Mouse (Mus musculus) erythroid progenitor cell, adult 5-6 weeks (primary cell): ENCODE data around the gene Olfr789. TPM values are rescaled to one million over a fixed set of nuclear protein-coding genes. Genes with fewer than 3 reads are reported as not detected.

Experiments used
- ATAC-seq: replicated peaks from 2 replicates; pipeline ENCODE4 v1.8.0; 2016; ENCODE audit warnings: moderate number of reproducible peaks, mild to moderate bottlenecking, moderate TSS enrichment, inconsistent platforms; ENCODE audit not compliant: poor library complexity, low FRiP score, severe bottlenecking
- total RNA-seq, 2 experiments: library from RNA; stranded (forward) in 1 of 2; stranded (reverse) in 1 of 2; fragments of 150-400 nt in 1 of 2; fragments of 186-747, 209-891 nt in 1 of 2; gene quantifications; 2 replicates each; pipeline versions ENCODE4 v1.2.3 to v1.2.4; 2015 to 2017; ENCODE audit warnings: low replicate concordance in 2 of 2

Olfr789 gene
- total RNA-seq (2015; ENCODE audit: low replicate concordance) (not detected in 2 replicates), total RNA-seq (2017; ENCODE audit: low replicate concordance) (not detected in 2 replicates)

DNA sequence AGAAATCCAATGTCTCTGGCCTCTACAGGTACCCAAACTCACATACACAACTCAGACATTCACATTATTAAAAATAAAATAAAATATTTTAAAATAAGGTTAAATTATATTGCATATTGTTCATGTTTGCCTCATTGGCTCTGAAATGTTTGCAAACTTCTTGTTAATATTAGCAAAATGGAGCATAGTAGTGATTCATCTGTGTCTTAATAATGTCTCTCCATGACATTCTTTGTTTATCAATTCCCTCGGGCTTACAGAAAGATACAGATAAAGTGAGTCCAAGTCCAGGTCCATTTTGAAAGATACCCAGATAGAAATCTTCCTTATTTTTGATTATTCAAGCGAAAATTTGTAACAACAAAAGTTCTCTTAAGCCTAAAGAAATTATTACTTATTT, at the start of gene Olfr789:
Olfr789 (plus strand) TSS at position 301 of the 400 bp plus-strand sequence.
- ATAC-seq = no peak

DNA sequence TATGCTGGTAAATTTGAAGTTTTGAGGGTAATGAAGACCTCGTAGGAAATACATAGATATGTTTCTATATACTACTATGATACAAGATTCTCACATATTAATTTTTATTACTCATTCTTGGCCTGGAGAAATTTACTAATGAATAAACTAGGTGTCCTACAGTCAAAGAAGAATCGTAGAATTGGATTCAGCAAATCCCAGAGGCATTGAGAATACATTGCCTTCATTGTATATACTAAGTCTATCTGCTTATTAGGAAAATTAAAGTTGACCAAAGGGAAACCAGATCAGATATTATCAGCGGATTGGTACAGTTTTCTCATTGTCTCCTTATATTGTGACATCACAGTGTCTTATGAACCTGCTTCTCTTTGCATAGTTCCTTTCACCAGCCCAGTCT, 23.0 kb upstream of the Olfr789 start, which contains the start of gene Olfr787:
Olfr787 (plus strand) TSS at position 301 of the 400 bp plus-strand sequence.
- no peak for ATAC-seq

GRCm38 (mm10) chr10:129470698-129471097, 13.9 kb upstream of the Olfr789 start, which contains the start of gene Olfr788:
Olfr788 (plus strand) TSS chr10:129470998.
- ATAC-seq = no peak

DNA sequence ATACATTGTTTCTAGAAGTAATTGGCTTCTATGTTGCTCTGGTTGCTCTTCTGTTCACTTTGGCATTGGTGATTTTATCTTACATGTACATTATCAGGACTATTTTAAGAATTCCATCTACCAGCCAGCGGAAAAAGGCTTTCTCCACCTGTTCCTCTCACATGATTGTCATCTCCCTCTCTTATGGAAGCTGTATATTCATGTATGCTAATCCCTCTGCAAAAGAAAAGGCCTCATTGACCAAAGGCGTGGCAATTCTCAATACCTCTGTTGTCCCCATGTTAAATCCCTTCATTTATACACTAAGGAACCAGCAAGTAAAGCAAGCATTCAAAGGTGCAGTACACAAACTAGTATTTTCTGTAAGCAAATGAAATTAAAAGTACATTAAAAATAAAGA, 11.3 kb upstream of the Olfr789 start:
- ATAC-seq = no peak

DNA sequence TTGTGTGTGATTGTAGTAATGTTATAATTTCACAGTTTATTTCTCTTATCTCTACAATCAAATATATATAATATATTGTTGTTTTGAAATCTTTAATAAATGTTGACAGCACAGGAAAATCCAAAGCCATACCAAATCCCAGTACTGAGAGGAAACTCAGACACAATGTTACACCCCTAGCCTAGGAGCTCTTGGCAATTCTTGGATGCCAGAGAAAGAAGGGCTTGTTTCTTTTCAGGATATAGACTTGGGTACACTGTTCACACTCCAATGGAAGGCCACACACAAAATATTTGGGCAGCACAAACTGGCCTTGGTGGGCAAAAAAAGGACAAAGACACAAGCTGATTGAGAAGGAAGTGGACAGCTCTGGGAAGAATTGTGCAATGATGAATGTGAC, 10.8 kb upstream of the Olfr789 start:
- ATAC-seq = no peak

- ATAC-seq = no peak
These were observed 5.5 kb downstream of the Olfr789 start for GRCm38 (mm10) chr10:129490101-129490500.

DNA sequence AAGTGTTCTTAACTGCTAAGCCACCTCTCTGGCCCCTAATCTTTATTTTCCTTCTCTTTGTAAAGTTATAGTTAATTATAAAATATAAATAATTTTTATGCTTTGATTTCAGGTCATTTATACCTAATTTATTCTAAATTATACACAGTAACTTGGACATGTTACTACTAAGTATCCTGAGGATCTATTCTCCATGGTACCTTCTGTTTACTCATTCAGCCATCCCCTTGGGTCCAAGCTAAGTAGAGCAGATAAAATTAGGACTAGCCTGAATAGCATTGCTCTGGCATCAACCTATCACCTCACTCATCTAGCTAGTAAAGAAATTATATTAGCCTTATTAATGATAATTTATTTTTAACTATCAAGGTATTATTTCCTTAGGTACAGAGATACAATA, 13.6 kb downstream of the Olfr789 start, which contains the start of gene Olfr790:
Olfr790 (plus strand) TSS at position 301 of the 400 bp plus-strand sequence.
- ATAC-seq = no peak

- no peak for ATAC-seq
These were observed 36.9 kb downstream of the Olfr789 start, which contains the start of gene Olfr791 for GRCm38 (mm10) chr10:129521492-129521891. Olfr791 (plus strand) TSS chr10:129521792.

- ATAC-seq = no peak
These were observed 54.3 kb downstream of the Olfr789 start, which contains the start of gene Olfr792 for GRCm38 (mm10) chr10:129538862-129539261. Olfr792 (plus strand) TSS chr10:129539162.

Other genes starting within 250 kb of the Olfr789 start
- not detected in 2 replicates for gene Olfr774, start 248.5 kb upstream of the Olfr789 start, total RNA-seq (2015; ENCODE audit: low replicate concordance)
- not detected in 2 replicates for gene Olfr774, start 248.5 kb upstream of the Olfr789 start, total RNA-seq (2017; ENCODE audit: low replicate concordance)
- gene Olfr775, start 236.3 kb upstream of the Olfr789 start, total RNA-seq (2015; ENCODE audit: low replicate concordance) = not detected in 2 replicates
- gene Olfr775, start 236.3 kb upstream of the Olfr789 start, total RNA-seq (2017; ENCODE audit: low replicate concordance) = not detected in 2 replicates
- not detected in 2 replicates for gene Olfr776, start 225.6 kb upstream of the Olfr789 start, total RNA-seq (2015; ENCODE audit: low replicate concordance)
- gene Olfr776, start 225.6 kb upstream of the Olfr789 start, total RNA-seq (2017; ENCODE audit: low replicate concordance) = not detected in 2 replicates
- not detected in 2 replicates for gene Olfr777, start 213.3 kb upstream of the Olfr789 start, total RNA-seq (2015; ENCODE audit: low replicate concordance)
- gene Olfr777, start 213.3 kb upstream of the Olfr789 start, total RNA-seq (2017; ENCODE audit: low replicate concordance) = not detected in 2 replicates
- not detected in 2 replicates for gene Olfr780, start 166.6 kb upstream of the Olfr789 start, total RNA-seq (2015; ENCODE audit: low replicate concordance)
- not detected in 2 replicates for gene Olfr780, start 166.6 kb upstream of the Olfr789 start, total RNA-seq (2017; ENCODE audit: low replicate concordance)
- not detected in 2 replicates for gene Olfr781, start 155.9 kb upstream of the Olfr789 start, total RNA-seq (2015; ENCODE audit: low replicate concordance)
- not detected in 2 replicates for gene Olfr781, start 155.9 kb upstream of the Olfr789 start, total RNA-seq (2017; ENCODE audit: low replicate concordance)
- gene Olfr782, start 135.9 kb upstream of the Olfr789 start, total RNA-seq (2015; ENCODE audit: low replicate concordance) = not detected in 2 replicates
- gene Olfr782, start 135.9 kb upstream of the Olfr789 start, total RNA-seq (2017; ENCODE audit: low replicate concordance) = not detected in 2 replicates
- 0.42 TPM in 1 of 2 replicates, not detected in the other for gene Olfr784, start 100.7 kb upstream of the Olfr789 start, total RNA-seq (2015; ENCODE audit: low replicate concordance)
- gene Olfr784, start 100.7 kb upstream of the Olfr789 start, total RNA-seq (2017; ENCODE audit: low replicate concordance) = not detected in 2 replicates
- not detected in 2 replicates for gene Olfr785, start 79.3 kb upstream of the Olfr789 start, total RNA-seq (2015; ENCODE audit: low replicate concordance)
- not detected in 2 replicates for gene Olfr785, start 79.3 kb upstream of the Olfr789 start, total RNA-seq (2017; ENCODE audit: low replicate concordance)
- not detected in 2 replicates for gene Olfr786, start 57.4 kb upstream of the Olfr789 start, total RNA-seq (2015; ENCODE audit: low replicate concordance)
- not detected in 2 replicates for gene Olfr786, start 57.4 kb upstream of the Olfr789 start, total RNA-seq (2017; ENCODE audit: low replicate concordance)
- gene Olfr787, start 22.9 kb upstream of the Olfr789 start, total RNA-seq (2015; ENCODE audit: low replicate concordance) = not detected in 2 replicates
- gene Olfr787, start 22.9 kb upstream of the Olfr789 start, total RNA-seq (2017; ENCODE audit: low replicate concordance) = not detected in 2 replicates
- not detected in 2 replicates for gene Olfr788, start 13.8 kb upstream of the Olfr789 start, total RNA-seq (2015; ENCODE audit: low replicate concordance)
- gene Olfr788, start 13.8 kb upstream of the Olfr789 start, total RNA-seq (2017; ENCODE audit: low replicate concordance) = not detected in 2 replicates
- not detected in 2 replicates for gene Olfr790, start 13.7 kb downstream of the Olfr789 start, total RNA-seq (2015; ENCODE audit: low replicate concordance)
- gene Olfr790, start 13.7 kb downstream of the Olfr789 start, total RNA-seq (2017; ENCODE audit: low replicate concordance) = not detected in 2 replicates
- gene Olfr791, start 37.0 kb downstream of the Olfr789 start, total RNA-seq (2015; ENCODE audit: low replicate concordance) = not detected in 2 replicates
- not detected in 2 replicates for gene Olfr791, start 37.0 kb downstream of the Olfr789 start, total RNA-seq (2017; ENCODE audit: low replicate concordance)
- gene Olfr792, start 54.4 kb downstream of the Olfr789 start, total RNA-seq (2015; ENCODE audit: low replicate concordance) = not detected in 2 replicates
- not detected in 2 replicates for gene Olfr792, start 54.4 kb downstream of the Olfr789 start, total RNA-seq (2017; ENCODE audit: low replicate concordance)
- gene Olfr794, start 82.9 kb downstream of the Olfr789 start, total RNA-seq (2015; ENCODE audit: low replicate concordance) = not detected in 2 replicates
- gene Olfr794, start 82.9 kb downstream of the Olfr789 start, total RNA-seq (2017; ENCODE audit: low replicate concordance) = not detected in 2 replicates
- gene Olfr796, start 127.8 kb downstream of the Olfr789 start, total RNA-seq (2015; ENCODE audit: low replicate concordance) = not detected in 2 replicates
- gene Olfr796, start 127.8 kb downstream of the Olfr789 start, total RNA-seq (2017; ENCODE audit: low replicate concordance) = not detected in 2 replicates
- gene Olfr798, start 143.2 kb downstream of the Olfr789 start, total RNA-seq (2015; ENCODE audit: low replicate concordance) = not detected in 2 replicates
- gene Olfr798, start 143.2 kb downstream of the Olfr789 start, total RNA-seq (2017; ENCODE audit: low replicate concordance) = not detected in 2 replicates
- gene Olfr799, start 152.7 kb downstream of the Olfr789 start, total RNA-seq (2015; ENCODE audit: low replicate concordance) = not detected in 2 replicates
- gene Olfr799, start 152.7 kb downstream of the Olfr789 start, total RNA-seq (2017; ENCODE audit: low replicate concordance) = not detected in 2 replicates
- not detected in 2 replicates for gene Olfr800, start 172.9 kb downstream of the Olfr789 start, total RNA-seq (2015; ENCODE audit: low replicate concordance)
- gene Olfr800, start 172.9 kb downstream of the Olfr789 start, total RNA-seq (2017; ENCODE audit: low replicate concordance) = not detected in 2 replicates
- gene Olfr801, start 189.1 kb downstream of the Olfr789 start, total RNA-seq (2015; ENCODE audit: low replicate concordance) = not detected in 2 replicates
- gene Olfr801, start 189.1 kb downstream of the Olfr789 start, total RNA-seq (2017; ENCODE audit: low replicate concordance) = not detected in 2 replicates
- not detected in 2 replicates for gene Olfr802, start 203.4 kb downstream of the Olfr789 start, total RNA-seq (2015; ENCODE audit: low replicate concordance)
- not detected in 2 replicates for gene Olfr802, start 203.4 kb downstream of the Olfr789 start, total RNA-seq (2017; ENCODE audit: low replicate concordance)
- gene Olfr803, start 209.5 kb downstream of the Olfr789 start, total RNA-seq (2015; ENCODE audit: low replicate concordance) = not detected in 2 replicates
- not detected in 2 replicates for gene Olfr803, start 209.5 kb downstream of the Olfr789 start, total RNA-seq (2017; ENCODE audit: low replicate concordance)
- not detected in 2 replicates for gene Olfr804, start 218.5 kb downstream of the Olfr789 start, total RNA-seq (2015; ENCODE audit: low replicate concordance)
- gene Olfr804, start 218.5 kb downstream of the Olfr789 start, total RNA-seq (2017; ENCODE audit: low replicate concordance) = not detected in 2 replicates
- not detected in 2 replicates for gene Olfr805, start 244.6 kb downstream of the Olfr789 start, total RNA-seq (2015; ENCODE audit: low replicate concordance)
- gene Olfr805, start 244.6 kb downstream of the Olfr789 start, total RNA-seq (2017; ENCODE audit: low replicate concordance) = not detected in 2 replicates